Mouse (Mus musculus) hindbrain, embryonic 10.5 days (tissue): ENCODE data around the gene Ace3. TPM values are rescaled to one million over a fixed set of nuclear protein-coding genes. Genes with fewer than 3 reads are reported as not detected.

Source experiments
- DNase-seq: peaks from one replicate; pipeline ENCODE4 v3.0.0-alpha.2; 2017; ENCODE audit warnings: low spot score
- H3K27ac ChIP-seq: fragments of 300-500 bp; sonication (generic); 2 replicates; pipeline ENCODE4 v1.5.1; 2016; ENCODE audit warnings: mild to moderate bottlenecking, moderate library complexity
- H3K27me3 ChIP-seq: fragments of 300-500 bp; sonication (generic); 2 replicates; pipeline ENCODE4 v1.6.1; 2016; ENCODE audit warnings: mild to moderate bottlenecking; ENCODE audit not compliant: poor library complexity, insufficient read depth, severe bottlenecking
- H3K36me3 ChIP-seq: fragments of 300-500 bp; sonication (generic); 2 replicates; pipeline ENCODE4 v1.6.1; 2016; ENCODE audit warnings: mild to moderate bottlenecking, moderate library complexity
- H3K4me1 ChIP-seq: fragments of 300-500 bp; sonication (generic); replicated peaks from 2 replicates; pipeline ENCODE4 v1.6.1; 2016; ENCODE audit warnings: mild to moderate bottlenecking
- H3K4me3 ChIP-seq: fragments of 300-500 bp; sonication (generic); 2 replicates; pipeline ENCODE4 v1.5.1; 2016; ENCODE audit warnings: mild to moderate bottlenecking, moderate library complexity
- H3K9me3 ChIP-seq: fragments of 300-500 bp; sonication (generic); 2 replicates; pipeline ENCODE4 v1.6.1; 2016; ENCODE audit warnings: mild to moderate bottlenecking, moderate library complexity
- WGBS: fragments of 180-500 bp; shearing (Covaris S2); methylation state at CpG from one replicate; pipeline ENCODE4 v1.1.7; 2016; 5-methylcytosine and 5-hydroxymethylcytosine counted together
- polyA plus RNA-seq: library from polyadenylated mRNA; unstranded; fragments of >200 nt; fragmentation: Nextera tagmentation; extraction: Ambion mirVana; gene quantifications from 2 replicates; pipeline ENCODE4 v1.2.1, GENCODE M21; 2016

Gene Ace3
- polyA plus RNA-seq, result not detected in 2 replicates

DNA sequence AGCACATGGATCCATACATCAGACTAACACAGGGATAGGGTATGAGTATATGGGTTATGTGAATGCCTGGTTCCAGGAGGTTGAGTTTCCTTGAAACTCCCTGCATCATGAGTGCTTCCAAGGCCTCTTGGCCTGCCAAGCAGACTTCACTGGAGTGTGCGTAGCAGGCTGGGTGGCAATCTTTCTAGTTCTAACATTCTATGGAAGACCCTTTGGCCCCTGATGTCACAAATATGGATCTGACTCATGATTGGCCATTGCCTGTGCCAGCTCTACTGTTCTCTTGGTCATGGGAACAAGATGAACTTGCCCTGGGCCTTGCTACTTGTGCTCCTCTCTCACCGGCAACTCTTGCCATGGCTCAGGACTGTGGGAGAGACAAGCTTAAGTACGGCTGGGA lies at the start of gene Ace3:
Ace3 (plus strand) TSS at position 301 of the 400 bp plus-strand sequence.
- H3K27me3 ChIP-seq, result no peaks in the 10 kb centered on the region
- DNase-seq, result no peak
- H3K4me3 ChIP-seq, result no peak within 1 kb of the TSS
- 94% methylated on average over 3 of the region's 3 CpGs for WGBS
- no peaks in the 10 kb centered on the region for H3K9me3 ChIP-seq
- H3K36me3 ChIP-seq, result no peaks in the 10 kb centered on the region
- peaks cover 7% of the 10 kb centered on the region; the same call in 1 of the 2 replicates for H3K4me1 ChIP-seq
- no peak within 1 kb of the TSS for H3K27ac ChIP-seq

DNA sequence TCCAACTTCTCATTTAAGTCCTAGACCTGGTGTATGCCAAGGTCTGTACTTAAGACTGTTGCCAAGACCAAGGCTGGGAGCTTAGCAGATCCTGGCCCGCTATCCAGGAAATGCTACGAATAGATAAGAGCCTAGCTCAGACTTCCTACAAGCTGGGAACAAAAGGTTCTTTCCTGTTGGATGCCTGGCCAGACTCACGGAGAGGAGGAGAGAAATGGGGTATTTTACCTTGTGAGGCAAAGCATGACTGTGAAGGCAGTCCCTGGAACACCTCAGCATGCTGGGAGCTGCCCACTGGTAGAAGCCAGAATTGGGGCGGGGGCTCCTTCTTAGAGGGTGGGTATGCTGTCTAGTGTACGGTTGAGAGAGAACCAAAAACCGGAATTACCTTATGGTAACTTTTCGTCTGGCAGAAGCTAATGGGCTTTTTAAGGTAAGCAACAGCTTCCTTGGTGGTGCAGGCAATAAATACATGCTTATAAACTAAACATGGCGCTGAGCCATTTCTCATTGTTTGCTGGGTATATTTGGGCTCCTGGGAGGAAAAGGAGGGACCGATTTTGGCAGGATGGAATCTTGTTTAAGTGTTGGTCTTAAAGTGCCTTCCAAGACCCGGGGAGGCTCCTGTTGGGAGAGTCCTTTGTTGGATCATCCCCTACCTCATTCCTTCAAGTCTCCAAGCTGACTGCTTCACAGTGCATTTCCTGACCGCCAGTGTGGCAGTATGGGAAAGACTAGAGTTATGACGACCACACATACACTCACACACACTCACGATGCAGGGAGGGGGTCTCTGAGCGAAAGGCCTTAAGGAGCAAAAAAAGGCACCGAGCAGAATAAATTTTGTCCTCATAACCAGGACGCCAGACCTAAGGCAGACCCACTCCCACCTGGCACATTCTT lies 49.5 kb upstream of the Ace3 start:
- 79% methylated on average over 16 of the region's 16 CpGs for WGBS
- H3K4me3 ChIP-seq, result peak overlapping the region; percentile 67
- H3K27me3 ChIP-seq, result peaks cover 45% of the 10 kb centered on the region

GRCm38 (mm10) chr11:105946694-105947154 lies 47.8 kb upstream of the Ace3 start:
- H3K27me3 ChIP-seq, result peaks cover 35% of the 10 kb centered on the region
- no peak for DNase-seq
- no peak overlapping the region for H3K27ac ChIP-seq
- no peak overlapping the region for H3K4me3 ChIP-seq
- WGBS, result 51% methylated on average over 11 of the region's 11 CpGs
- no peaks in the 10 kb centered on the region for H3K36me3 ChIP-seq
- H3K4me1 ChIP-seq, result peaks cover 54% of the 10 kb centered on the region
- no peaks in the 10 kb centered on the region for H3K9me3 ChIP-seq

More for the DNA sequence above, 49.5 kb upstream of the Ace3 start:
- peaks cover 59% of the 10 kb centered on the region for H3K4me1 ChIP-seq
- H3K36me3 ChIP-seq, result no peaks in the 10 kb centered on the region
- H3K27ac ChIP-seq, result 0 out of 2 replicates have a peak overlapping the region, but pooled peaks have one; percentile 85
- DNase-seq, result no peak
- no peaks in the 10 kb centered on the region for H3K9me3 ChIP-seq

GRCm38 (mm10) chr11:105948255-105948654 lies 46.2 kb upstream of the Ace3 start:
- WGBS, result 80% methylated on average over 2 of the region's 2 CpGs
- peaks cover 53% of the 10 kb centered on the region for H3K4me1 ChIP-seq
- no peak overlapping the region for H3K27ac ChIP-seq
- no peak overlapping the region for H3K4me3 ChIP-seq
- DNase-seq, result no peak
- H3K9me3 ChIP-seq, result no peaks in the 10 kb centered on the region
- no peaks in the 10 kb centered on the region for H3K36me3 ChIP-seq
- H3K27me3 ChIP-seq, result peaks cover 20% of the 10 kb centered on the region

DNA sequence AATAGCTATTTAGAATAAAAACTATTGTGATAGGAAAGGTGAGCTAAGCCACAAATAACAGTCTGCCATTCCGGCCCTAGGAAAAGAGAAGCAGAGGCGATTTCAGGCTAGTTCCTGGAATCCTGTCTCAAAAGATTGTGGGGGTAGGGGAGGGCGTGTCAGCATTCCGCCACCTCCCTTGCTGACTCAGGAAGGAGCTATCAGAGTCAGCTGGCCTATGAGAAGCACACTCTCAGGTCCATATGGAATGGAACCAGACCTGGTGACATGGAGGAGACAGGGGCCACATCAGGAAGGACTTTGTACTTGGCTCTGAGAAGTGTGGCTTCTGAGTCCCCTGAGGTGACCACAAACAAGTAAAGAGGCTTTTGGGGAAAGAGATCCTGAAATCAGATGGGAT lies 44.0 kb upstream of the Ace3 start:
- Histone ChIP-seq H3K4me1 (peaks cover 38% of the 10 kb centered on the region), H3K27ac (no peak overlapping the region), H3K27me3 (peaks cover 2% of the 10 kb centered on the region; the same call in 1 of the 2 replicates), H3K9me3 (no peaks in the 10 kb centered on the region), H3K4me3 (no peak overlapping the region), H3K36me3 (no peaks in the 10 kb centered on the region)
- WGBS, result 70% methylated on average over 4 of the region's 4 CpGs
- DNase-seq, result no peak

DNA sequence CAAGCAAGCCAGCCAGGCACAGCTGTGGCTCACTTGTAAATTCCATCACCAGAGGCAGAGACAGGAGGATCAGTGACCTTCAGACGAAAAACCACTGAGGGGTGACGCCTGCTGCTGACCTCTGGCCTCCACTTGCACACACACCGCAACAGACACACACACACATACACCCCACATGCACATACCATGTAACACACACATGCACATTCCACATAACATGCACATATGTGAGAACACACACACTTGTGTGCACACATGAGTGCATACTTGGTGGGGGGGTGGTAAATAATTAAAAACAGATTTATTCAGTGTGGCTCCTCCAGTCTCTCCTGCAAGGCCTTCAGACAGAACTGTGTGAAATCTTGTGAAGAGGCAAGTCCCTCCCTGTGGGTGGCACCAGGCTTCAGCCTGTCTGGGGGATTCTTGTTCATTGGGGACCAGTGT lies 42.9 kb upstream of the Ace3 start:
- Histone ChIP-seq H3K27ac (0 out of 2 replicates have a peak overlapping the region, but pooled peaks have one; percentile 40), H3K36me3 (no peaks in the 10 kb centered on the region), H3K27me3 (no peaks in the 10 kb centered on the region), H3K4me1 (peaks cover 40% of the 10 kb centered on the region), H3K9me3 (no peaks in the 10 kb centered on the region), H3K4me3 (no peak overlapping the region)
- peak; percentile 42 for DNase-seq
- WGBS, result 43% methylated on average over 3 of the region's 3 CpGs

- H3K4me3 ChIP-seq, result no peak overlapping the region
- no peaks in the 10 kb centered on the region for H3K27me3 ChIP-seq
- H3K4me1 ChIP-seq, result peaks cover 37% of the 10 kb centered on the region
- H3K27ac ChIP-seq, result no peak overlapping the region
- no peak for DNase-seq
- 85% methylated on average over 9 of the region's 9 CpGs for WGBS
- H3K9me3 ChIP-seq, result no peaks in the 10 kb centered on the region
- H3K36me3 ChIP-seq, result no peaks in the 10 kb centered on the region
Observed at GRCm38 (mm10) chr11:105952111-105952510, 42.4 kb upstream of the Ace3 start.

DNA sequence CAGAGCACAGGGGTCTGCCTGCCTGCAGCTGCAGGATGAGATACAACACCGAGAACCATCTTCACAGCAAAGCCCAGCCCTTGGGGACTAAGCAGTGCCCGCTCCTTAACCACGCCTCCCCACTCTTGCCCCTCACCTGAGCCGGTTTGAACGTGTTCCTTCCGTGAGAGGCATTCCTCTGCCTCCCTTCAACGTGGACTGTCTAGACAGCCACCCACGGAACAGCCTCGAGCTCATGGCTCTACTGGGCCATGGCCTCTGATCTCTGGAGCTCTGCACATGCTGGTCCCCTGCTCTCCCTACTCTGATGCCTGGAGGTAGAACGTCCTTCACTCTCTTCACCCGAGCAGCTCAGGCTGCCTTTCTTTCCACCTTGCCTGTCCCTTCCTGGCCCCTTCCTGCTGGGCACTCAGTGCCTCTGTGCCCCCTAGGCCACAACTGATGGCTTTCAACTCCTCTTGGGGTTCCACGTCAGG lies 41.5 kb upstream of the Ace3 start, which contains the start of gene Cyb561:
Cyb561 (minus strand) TSS at position 426 of the 476 bp plus-strand sequence.
- Histone ChIP-seq H3K27me3 (no peaks in the 10 kb centered on the region), H3K36me3 (no peaks in the 10 kb centered on the region), H3K9me3 (no peaks in the 10 kb centered on the region), H3K4me3 (no peak within 1 kb of the TSS), H3K4me1 (peaks cover 38% of the 10 kb centered on the region), H3K27ac (0 out of 2 replicates have a peak within 1 kb of the TSS, but pooled peaks have one; percentile 23)
- WGBS, result 79% methylated on average over 12 of the region's 12 CpGs
- DNase-seq, result no peak

DNA sequence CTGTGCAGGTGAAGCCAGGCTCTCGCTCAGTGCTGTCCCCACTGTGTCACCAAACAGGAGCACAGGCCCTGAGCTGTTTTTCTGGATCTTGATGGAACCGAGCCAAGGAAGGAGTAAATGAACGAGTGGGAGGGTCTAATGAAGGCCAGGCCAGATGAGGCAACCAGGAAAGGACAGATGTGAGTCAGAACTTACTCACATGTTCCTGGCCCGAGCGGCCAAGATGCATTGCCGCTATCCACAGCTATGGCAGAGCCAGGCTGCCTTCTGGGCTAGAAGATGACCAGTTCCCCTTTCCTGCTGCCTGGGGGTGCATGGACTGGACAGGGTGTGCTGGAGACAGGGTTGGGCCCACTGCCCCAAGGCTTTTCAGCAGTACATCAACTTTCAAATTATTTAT lies 41.1 kb upstream of the Ace3 start:
- no peaks in the 10 kb centered on the region for H3K36me3 ChIP-seq
- 0 out of 2 replicates have a peak overlapping the region, but pooled peaks have one; percentile 23 for H3K27ac ChIP-seq
- H3K9me3 ChIP-seq, result no peaks in the 10 kb centered on the region
- H3K4me1 ChIP-seq, result peaks cover 38% of the 10 kb centered on the region
- H3K4me3 ChIP-seq, result no peak overlapping the region
- H3K27me3 ChIP-seq, result no peaks in the 10 kb centered on the region
- DNase-seq, result no peak
- WGBS, result 89% methylated on average over 6 of the region's 6 CpGs

DNA sequence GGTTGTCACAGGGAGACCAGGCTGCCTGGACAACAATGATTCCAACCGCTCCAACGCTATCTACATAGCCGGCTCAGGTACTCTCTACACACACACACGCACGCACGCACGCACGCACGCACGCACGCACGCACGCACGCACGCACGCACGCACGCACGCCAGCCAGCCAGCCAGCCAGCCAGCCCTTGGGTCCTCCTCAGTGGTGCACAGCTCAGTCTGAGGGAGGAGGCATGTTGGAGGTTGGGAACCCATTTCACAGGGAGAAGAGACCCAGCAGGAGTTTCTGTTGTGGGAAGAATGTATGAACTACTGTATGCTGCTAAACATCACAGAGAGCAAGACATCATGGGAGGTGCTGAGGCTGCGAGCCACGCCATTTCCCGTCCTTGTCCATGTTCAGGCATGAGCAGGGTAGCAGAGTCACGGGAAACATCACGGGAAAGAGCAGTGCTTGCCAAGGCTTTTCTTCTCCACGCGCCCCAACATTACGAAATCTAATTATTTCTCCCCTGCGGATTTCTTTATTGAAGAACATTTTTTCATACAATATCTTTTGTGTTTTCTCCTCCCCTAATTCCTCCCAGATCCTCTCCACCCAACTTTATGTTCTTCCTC lies 38.6 kb upstream of the Ace3 start:
- H3K4me3 ChIP-seq, result no peak overlapping the region
- no peaks in the 10 kb centered on the region for H3K9me3 ChIP-seq
- 92% methylated on average over 28 of the region's 28 CpGs for WGBS
- no peaks in the 10 kb centered on the region for H3K27me3 ChIP-seq
- H3K4me1 ChIP-seq, result peaks cover 38% of the 10 kb centered on the region
- no peak for DNase-seq
- no peak overlapping the region for H3K27ac ChIP-seq
- H3K36me3 ChIP-seq, result no peaks in the 10 kb centered on the region

DNA sequence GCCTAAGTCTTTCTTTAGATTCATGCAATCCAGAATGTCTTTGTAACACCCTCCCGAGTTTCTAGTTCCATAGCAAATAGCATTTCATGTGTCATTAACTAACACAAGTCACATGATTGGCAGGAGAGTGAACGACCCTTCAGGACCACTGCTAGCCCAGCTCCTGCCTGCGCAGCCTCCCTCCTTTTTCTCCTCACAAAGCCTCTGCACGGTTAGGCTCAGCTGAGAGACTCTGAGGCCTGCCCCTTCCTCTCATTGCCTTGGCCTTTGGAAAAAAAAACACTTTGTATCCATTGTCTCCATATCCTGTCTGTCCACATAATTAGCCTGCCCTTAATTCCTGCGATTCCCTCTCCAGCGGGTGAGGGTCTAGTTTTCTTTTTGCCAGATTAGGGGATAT lies 37.0 kb upstream of the Ace3 start:
- H3K36me3 ChIP-seq, result no peaks in the 10 kb centered on the region
- no peaks in the 10 kb centered on the region for H3K27me3 ChIP-seq
- H3K4me1 ChIP-seq, result peaks cover 27% of the 10 kb centered on the region
- WGBS, result 48% methylated on average over 6 of the region's 6 CpGs
- no peak overlapping the region for H3K27ac ChIP-seq
- H3K9me3 ChIP-seq, result no peaks in the 10 kb centered on the region
- H3K4me3 ChIP-seq, result no peak overlapping the region
- DNase-seq, result no peak

GRCm38 (mm10) chr11:105958566-105958965 lies 35.9 kb upstream of the Ace3 start:
- Histone ChIP-seq H3K27me3 (no peaks in the 10 kb centered on the region), H3K4me3 (no peak overlapping the region), H3K9me3 (no peaks in the 10 kb centered on the region), H3K36me3 (no peaks in the 10 kb centered on the region), H3K27ac (no peak overlapping the region), H3K4me1 (peaks cover 16% of the 10 kb centered on the region)
- 67% methylated on average over 1 of the region's 1 CpGs for WGBS
- no peak for DNase-seq
